Mouse (Mus musculus): ENCODE results near the gene Ube2e1. TPM values are rescaled to one million over a fixed set of nuclear protein-coding genes. Genes with fewer than 3 reads are reported as not detected.
A peak's percentile ranks its signal among the peaks of the same experiment; 100 is the strongest.

The Ube2e1 gene
- polyA plus RNA-seq, 1 experiment from 2014 or later, result 40.8 TPM

DNA sequence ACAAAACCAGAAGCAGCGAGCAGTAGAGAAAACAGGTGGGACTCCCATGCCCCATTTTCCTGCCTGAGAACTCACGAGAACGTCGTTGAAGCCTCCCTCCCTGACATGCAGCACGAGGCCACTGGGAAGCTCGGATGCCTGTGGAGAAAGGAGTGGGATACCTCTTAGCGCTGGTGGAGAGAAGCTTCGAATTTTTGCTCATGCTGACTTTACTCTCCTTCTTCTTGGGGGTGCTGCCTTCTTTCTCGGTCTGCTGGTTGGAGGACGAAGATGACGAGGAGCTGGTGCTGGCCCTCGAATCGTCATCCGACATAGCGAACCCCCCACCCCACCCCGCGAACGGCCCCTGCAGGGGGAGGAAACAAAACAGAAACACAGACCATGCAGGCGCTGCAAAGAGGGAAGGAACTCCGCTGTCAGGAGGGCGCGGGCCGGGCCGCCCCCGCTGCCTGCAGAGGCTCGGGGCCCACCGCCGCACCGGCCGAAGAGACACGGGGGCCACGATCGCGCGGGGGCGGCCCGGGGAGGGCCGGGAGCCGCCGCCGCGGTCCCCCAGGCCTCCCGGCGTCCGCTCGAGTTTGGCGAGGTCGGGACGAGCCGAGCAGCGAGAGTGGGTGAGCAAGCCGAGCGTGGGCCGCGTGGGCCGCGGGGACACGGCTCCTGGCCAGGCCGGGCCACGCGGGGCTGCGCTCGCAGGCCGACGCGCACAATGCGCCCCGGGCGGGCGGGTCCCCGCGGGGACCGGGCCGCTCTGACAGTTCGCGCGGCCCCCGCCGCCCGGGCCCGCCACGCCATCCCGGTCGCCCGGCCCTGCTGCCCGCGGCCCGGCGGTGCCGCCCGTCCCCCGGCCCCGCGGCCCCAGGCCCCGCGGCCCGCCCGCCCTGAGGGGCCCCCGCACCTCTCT, 618 bp downstream of the Ube2e1 start:
- DNase-seq, result peak; percentile 45
- Histone ChIP-seq H3K36me3 (replicated peaks; ENCODE audit: insufficient read depth, low read length) (0 out of 2 replicates have a peak, but pooled peaks cover 2% of the 10 kb centered on the region), H3K4me2 (ENCODE audit: low read depth, low read length) (peak overlapping the region; percentile 94), H3K9ac (replicated peaks) (peak overlapping the region; percentile 88), H3K4me3 (ENCODE audit: low read depth, low read length) (peak overlapping the region; percentile 72), H3K9me3 (ENCODE audit: low read length) (no peaks in the 10 kb centered on the region), H3K27ac (ENCODE audit: low read depth) (peak overlapping the region; percentile 88), H3K27me3 (ENCODE audit: insufficient read depth, low read length) (no peaks in the 10 kb centered on the region), H3K4me1 (ENCODE audit: insufficient read depth) (peaks cover 10% of the 10 kb centered on the region)
- TF ChIP-seq EP300 (IDR thresholded peaks at IDR 0.05; ENCODE audit: low read depth), result no peak
- no peak for TF ChIP-seq CTCF (IDR thresholded peaks at IDR 0.05; ENCODE audit: low read depth)
- peak; percentile 75 for ATAC-seq
- WGBS (ENCODE audit: insufficient replicate concordance), result 2% methylated on average over 63 of the region's 99 CpGs

DNA sequence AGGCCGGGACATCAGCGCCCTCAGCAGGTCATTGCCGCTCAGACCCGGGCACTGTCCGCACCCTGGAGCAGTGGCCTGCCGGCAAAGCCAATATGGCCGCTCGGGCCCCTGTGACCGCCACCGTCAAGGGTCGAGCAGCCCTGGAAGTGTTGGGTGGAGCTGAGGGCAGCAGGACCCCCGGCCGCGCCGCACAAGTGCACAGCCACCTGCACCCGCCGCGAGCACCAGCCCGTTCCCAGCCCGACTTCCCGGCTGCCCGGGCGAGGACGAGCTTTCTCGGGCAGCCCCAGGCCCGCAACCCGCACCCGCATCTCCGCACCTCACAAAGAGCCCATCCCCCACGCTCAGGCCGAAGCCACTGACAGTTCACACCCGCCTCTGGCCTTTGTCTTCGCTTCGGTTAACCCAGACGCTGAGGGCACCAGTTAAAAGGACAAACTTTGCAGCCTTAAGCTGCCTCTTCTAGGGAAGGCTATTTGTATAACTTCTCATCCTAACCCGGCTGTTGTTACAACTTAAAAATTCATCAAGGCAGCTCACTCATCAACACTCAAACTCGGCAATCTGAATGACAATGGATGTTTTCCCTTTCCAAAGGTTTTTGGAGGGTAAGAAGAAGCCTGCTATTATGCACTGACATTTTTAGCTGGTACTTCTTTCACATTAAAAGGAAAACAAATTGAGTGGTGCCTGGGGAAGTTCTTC, 4.5 kb downstream of the Ube2e1 start:
- DNase-seq (peak; percentile 38), ATAC-seq (0 out of 2 replicates have a peak, but pooled peaks have one; percentile 14)
- Histone ChIP-seq H3K36me3 (replicated peaks; ENCODE audit: insufficient read depth, low read length) (0 out of 2 replicates have a peak, but pooled peaks cover 5% of the 10 kb centered on the region), H3K27me3 (ENCODE audit: insufficient read depth, low read length) (no peaks in the 10 kb centered on the region), H3K4me1 (ENCODE audit: insufficient read depth) (peaks cover 10% of the 10 kb centered on the region), H3K4me2 (ENCODE audit: low read depth, low read length) (peak overlapping the region; percentile 87), H3K27ac (ENCODE audit: low read depth) (no peak overlapping the region), H3K9ac (replicated peaks) (peak overlapping the region; percentile 68), H3K9me3 (ENCODE audit: low read length) (no peaks in the 10 kb centered on the region), H3K4me3 (ENCODE audit: low read depth, low read length) (peak overlapping the region; percentile 50)
- TF ChIP-seq EP300 (IDR thresholded peaks at IDR 0.05; ENCODE audit: low read depth) (no peak), CTCF (IDR thresholded peaks at IDR 0.05; ENCODE audit: low read depth) (peak; percentile 13; the same call in 1 of the 2 replicates)
- 9% methylated on average over 27 of the region's 37 CpGs for WGBS (ENCODE audit: insufficient replicate concordance)

DNA sequence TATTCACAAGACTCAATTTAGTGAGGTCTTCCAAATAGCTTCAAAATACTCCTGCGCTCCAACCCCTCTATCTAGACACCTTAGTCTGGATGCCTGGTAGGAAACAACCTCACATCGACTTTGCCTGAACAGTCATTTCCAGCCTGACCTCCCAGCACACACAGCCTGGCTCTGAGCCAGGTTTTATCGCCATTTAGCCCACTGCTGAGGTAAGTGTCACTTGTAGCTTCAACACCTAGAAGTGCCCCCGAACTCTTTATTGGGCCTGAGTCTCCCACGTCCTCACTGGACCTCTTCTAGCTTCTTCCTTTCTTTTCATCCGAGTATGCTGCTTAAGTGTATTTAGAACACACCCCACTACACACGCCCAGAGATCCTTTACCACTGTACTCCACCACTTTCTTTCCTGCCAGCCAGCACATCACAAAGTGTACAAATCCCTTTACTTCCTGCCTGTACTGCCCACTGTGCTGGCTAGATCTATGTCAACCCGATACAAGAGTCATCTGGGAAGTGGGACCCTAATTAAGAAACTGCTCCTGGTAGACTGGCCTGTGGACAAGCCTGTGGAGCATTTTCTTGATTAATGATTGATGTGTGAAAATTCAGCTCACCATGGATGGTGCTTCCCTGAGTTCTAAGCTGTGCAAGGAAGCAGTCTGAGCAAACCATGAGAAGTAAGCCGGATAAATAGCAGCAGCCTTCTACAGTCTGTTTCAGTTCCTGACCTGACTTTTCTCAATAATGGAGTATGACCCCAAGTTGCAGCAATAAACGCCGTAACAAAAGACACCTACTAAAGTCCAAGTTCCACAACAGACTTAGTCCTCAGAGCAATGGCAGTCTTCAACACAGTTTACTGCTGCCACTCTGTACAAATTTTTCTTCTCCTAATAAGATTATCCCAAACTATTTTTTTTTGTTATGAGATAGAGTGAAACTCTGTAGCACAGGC, 13.9 kb downstream of the Ube2e1 start:
- DNase-seq (peak; percentile 40), ATAC-seq (peak; percentile 62)
- TF ChIP-seq EP300 (IDR thresholded peaks at IDR 0.05; ENCODE audit: low read depth) (no peak), CTCF (IDR thresholded peaks at IDR 0.05; ENCODE audit: low read depth) (no peak)
- H3K9me3 ChIP-seq (ENCODE audit: low read length), result no peaks in the 10 kb centered on the region
- H3K27me3 ChIP-seq (ENCODE audit: insufficient read depth, low read length), result no peaks in the 10 kb centered on the region
- no peak overlapping the region for H3K9ac ChIP-seq (replicated peaks)
- no peak overlapping the region for H3K4me2 ChIP-seq (ENCODE audit: low read depth, low read length)
- H3K36me3 ChIP-seq (replicated peaks; ENCODE audit: insufficient read depth, low read length), result 0 out of 2 replicates have a peak, but pooled peaks cover 4% of the 10 kb centered on the region
- 57% methylated on average over 11 of the region's 11 CpGs for WGBS (ENCODE audit: insufficient replicate concordance)
- H3K4me1 ChIP-seq (ENCODE audit: insufficient read depth), result 0 out of 2 replicates have a peak, but pooled peaks cover 3% of the 10 kb centered on the region
- H3K27ac ChIP-seq (ENCODE audit: low read depth), result peak overlapping the region; percentile 20; the same call in 1 of the 2 replicates
- H3K4me3 ChIP-seq (ENCODE audit: low read depth, low read length), result no peak overlapping the region

DNA sequence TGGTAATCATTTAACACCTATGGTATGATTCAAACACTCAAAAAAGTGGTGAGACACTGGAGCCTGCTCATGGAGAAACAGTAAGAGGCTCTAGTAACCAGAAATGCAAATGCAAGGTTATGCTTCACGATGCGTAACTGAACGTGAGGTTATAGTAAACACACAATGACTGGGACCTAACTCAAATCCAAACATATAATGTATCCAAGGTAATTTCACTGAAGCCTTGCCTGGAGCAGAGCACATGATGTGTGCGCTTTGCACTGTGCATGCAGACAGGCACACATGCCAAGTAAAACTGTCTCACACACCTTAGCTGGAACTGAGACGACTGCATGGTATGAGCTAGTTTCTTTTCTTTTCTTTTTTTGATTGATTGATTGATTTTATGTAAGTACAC, 27.5 kb downstream of the Ube2e1 start:
- Histone ChIP-seq H3K4me3 (ENCODE audit: low read depth, low read length) (no peak overlapping the region), H3K9ac (replicated peaks) (no peak overlapping the region), H3K27ac (ENCODE audit: low read depth) (no peak overlapping the region), H3K27me3 (ENCODE audit: insufficient read depth, low read length) (no peaks in the 10 kb centered on the region), H3K9me3 (ENCODE audit: low read length) (no peaks in the 10 kb centered on the region), H3K4me2 (ENCODE audit: low read depth, low read length) (no peak overlapping the region), H3K4me1 (ENCODE audit: insufficient read depth) (peaks cover 12% of the 10 kb centered on the region; the same call in 1 of the 2 replicates), H3K36me3 (replicated peaks; ENCODE audit: insufficient read depth, low read length) (peaks cover 2% of the 10 kb centered on the region; the same call in 1 of the 2 replicates)
- DNase-seq, result no peak
- ATAC-seq, result no peak
- TF ChIP-seq EP300 (IDR thresholded peaks at IDR 0.05; ENCODE audit: low read depth) (no peak), CTCF (IDR thresholded peaks at IDR 0.05; ENCODE audit: low read depth) (no peak)
- WGBS (ENCODE audit: insufficient replicate concordance), result 79% methylated on average over 5 of the region's 5 CpGs

DNA sequence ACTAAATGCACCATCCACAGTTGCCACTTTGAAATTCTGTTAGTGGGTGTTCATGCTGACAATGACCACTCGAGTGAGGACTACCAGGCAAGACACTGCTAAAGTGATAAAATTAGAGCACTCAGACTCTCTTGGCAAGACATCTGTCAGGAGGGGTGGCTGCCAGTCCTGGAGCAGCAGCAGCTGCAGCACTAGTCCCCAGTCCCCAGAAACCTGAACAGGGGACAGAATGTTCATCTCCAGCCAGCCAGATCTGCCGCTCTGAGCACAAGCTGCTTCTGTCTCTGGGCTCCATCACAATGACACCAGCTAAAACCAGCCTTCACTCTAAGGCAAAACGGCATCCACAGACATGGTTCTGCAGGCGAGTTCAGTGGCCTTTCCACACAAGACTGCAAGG, 28.4 kb downstream of the Ube2e1 start:
- DNase-seq (no peak), ATAC-seq (no peak)
- peaks cover 2% of the 10 kb centered on the region; the same call in 1 of the 2 replicates for H3K36me3 ChIP-seq (replicated peaks; ENCODE audit: insufficient read depth, low read length)
- H3K27ac ChIP-seq (ENCODE audit: low read depth), result no peak overlapping the region
- H3K9me3 ChIP-seq (ENCODE audit: low read length), result no peaks in the 10 kb centered on the region
- H3K9ac ChIP-seq (replicated peaks), result no peak overlapping the region
- no peak overlapping the region for H3K4me2 ChIP-seq (ENCODE audit: low read depth, low read length)
- WGBS (ENCODE audit: insufficient replicate concordance), result 67% methylated on average over 4 of the region's 4 CpGs
- H3K4me1 ChIP-seq (ENCODE audit: insufficient read depth), result peaks cover 12% of the 10 kb centered on the region; the same call in 1 of the 2 replicates
- H3K27me3 ChIP-seq (ENCODE audit: insufficient read depth, low read length), result no peaks in the 10 kb centered on the region
- TF ChIP-seq CTCF (IDR thresholded peaks at IDR 0.05; ENCODE audit: low read depth), result no peak
- TF ChIP-seq EP300 (IDR thresholded peaks at IDR 0.05; ENCODE audit: low read depth), result no peak
- H3K4me3 ChIP-seq (ENCODE audit: low read depth, low read length), result no peak overlapping the region
